Mouse (Mus musculus): ENCODE results near the gene Dennd1b. TPM values are rescaled to one million over a fixed set of nuclear protein-coding genes. Genes with fewer than 3 reads are reported as not detected.

Dennd1b gene
- polyA plus RNA-seq, 1 experiment from 2014 or later = 10.9 TPM

DNA sequence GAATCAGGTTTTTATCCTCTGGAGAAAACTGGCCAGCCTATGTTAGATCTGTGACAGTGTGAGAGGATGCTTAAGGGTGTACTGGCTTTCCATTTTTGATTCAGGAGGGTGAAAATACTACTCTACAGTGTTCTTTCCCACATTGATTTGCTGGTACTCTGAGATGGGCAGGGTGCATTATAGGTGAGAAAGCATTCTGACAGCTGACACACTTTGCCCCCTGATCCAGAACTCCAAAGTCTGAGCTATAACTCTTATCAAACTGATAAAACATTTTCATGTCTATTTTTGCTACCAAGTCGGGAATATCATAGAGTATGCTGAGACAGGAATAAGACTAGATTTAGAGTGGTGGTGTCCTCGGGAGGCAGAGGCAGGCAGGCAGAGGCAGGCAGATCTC, 2.3 kb downstream of the Dennd1b start:
- Histone ChIP-seq H3K36me3 (no peaks in the 10 kb centered on the region), H3K27me3 (no peaks in the 10 kb centered on the region), H3K9me3 (replicated peaks) (no peaks in the 10 kb centered on the region), H3K4me3 (no peak overlapping the region), H3K4me1 (peaks cover 5% of the 10 kb centered on the region; the same call in 1 of the 2 replicates), H3K9ac (no peak overlapping the region), H3K27ac (no peak overlapping the region), H3K4me2 (replicated peaks) (no peak overlapping the region)
- ATAC-seq (ENCODE audit: low FRiP score) = no peak
- 94% methylated on average over 2 of the region's 2 CpGs for WGBS

DNA sequence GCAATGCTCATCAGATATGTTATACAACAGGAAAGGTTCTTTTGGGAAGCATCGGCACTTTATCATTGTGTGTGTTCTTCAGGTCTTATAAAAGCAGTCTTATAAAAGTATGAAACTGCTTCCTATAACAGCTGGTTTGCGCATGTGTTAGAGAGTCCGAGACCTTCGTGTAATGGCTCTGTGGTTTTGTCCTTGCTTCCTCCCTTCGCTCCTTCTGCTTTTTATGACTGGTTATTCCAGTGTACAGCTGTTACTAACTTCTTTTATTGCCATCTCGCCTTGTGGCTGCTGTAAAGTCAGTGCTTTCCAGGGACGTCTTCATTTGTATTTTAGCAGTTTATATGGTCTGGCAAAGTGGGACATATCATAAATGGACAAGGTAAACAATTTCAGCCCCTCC, 4.2 kb downstream of the Dennd1b start:
- peaks cover 5% of the 10 kb centered on the region; the same call in 1 of the 2 replicates for H3K4me1 ChIP-seq
- 92% methylated on average over 7 of the region's 7 CpGs for WGBS
- H3K9ac ChIP-seq = no peak overlapping the region
- no peak for ATAC-seq (ENCODE audit: low FRiP score)
- H3K4me2 ChIP-seq (replicated peaks) = no peak overlapping the region
- H3K36me3 ChIP-seq = no peaks in the 10 kb centered on the region
- no peaks in the 10 kb centered on the region for H3K9me3 ChIP-seq (replicated peaks)
- H3K4me3 ChIP-seq = no peak overlapping the region
- no peak overlapping the region for H3K27ac ChIP-seq
- H3K27me3 ChIP-seq = no peaks in the 10 kb centered on the region

DNA sequence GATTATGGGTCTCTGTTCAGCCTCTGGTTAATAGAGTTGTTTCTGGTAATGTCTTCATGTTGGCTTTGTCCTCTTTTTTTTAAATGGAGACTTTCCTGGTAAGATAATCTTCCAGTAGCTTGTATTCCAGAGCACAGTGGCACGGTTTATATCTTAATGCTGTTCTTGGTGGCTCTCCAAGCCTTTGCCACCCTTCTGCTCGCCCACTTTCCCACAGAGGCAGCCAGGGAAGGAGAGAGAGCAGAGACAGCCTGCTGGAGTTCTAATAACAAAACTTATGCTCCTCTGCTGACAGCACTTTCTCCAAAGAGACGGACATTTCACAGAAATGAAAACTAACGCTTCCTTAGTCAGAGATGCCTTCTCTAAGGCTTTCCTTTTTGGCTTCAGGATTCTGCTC, 6.8 kb downstream of the Dennd1b start:
- no peak for ATAC-seq (ENCODE audit: low FRiP score)
- no peaks in the 10 kb centered on the region for H3K36me3 ChIP-seq
- no peak overlapping the region for H3K4me2 ChIP-seq (replicated peaks)
- no peak overlapping the region for H3K4me3 ChIP-seq
- no peaks in the 10 kb centered on the region for H3K9me3 ChIP-seq (replicated peaks)
- H3K9ac ChIP-seq = no peak overlapping the region
- no peaks in the 10 kb centered on the region for H3K4me1 ChIP-seq
- WGBS = 86% methylated on average over 4 of the region's 4 CpGs
- H3K27ac ChIP-seq = no peak overlapping the region
- no peaks in the 10 kb centered on the region for H3K27me3 ChIP-seq

DNA sequence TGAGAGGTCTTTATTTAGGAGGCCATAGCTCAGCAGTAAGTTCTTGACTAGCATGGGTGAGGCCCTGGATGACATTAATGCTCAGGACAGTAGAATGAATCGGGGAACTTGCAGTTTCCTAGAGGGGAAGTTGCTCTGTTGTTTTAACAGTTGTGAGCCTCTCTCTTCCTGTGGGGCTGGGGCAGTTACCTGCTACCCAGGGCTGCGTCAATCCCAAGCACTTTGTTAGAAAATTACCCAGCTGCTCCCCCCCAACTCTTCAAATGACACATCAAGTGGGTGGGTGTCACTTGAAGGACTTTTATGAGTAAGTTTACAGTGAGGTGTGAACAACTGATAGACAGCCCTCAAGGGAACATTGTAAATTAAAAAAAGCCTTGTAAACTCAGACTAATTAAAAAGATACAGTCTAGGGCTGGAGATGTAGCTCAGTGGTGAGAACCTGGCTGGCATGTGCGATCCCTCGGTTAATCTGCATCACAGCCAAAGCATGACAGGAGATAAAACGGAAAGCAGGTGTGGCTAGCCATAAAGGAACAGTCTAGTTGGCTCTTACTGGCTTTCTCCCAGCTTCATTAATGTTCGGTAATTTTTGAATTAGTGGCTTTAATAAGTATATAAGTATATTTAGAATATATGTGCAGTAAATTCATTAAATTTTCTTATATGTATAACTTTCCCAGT, 10.4 kb downstream of the Dennd1b start:
- Histone ChIP-seq H3K36me3 (no peaks in the 10 kb centered on the region), H3K4me1 (no peaks in the 10 kb centered on the region), H3K9me3 (replicated peaks) (no peaks in the 10 kb centered on the region), H3K27ac (no peak overlapping the region), H3K9ac (no peak overlapping the region), H3K27me3 (no peaks in the 10 kb centered on the region), H3K4me3 (no peak overlapping the region), H3K4me2 (replicated peaks) (no peak overlapping the region)
- 85% methylated on average over 6 of the region's 6 CpGs for WGBS
- no peak for ATAC-seq (ENCODE audit: low FRiP score)

DNA sequence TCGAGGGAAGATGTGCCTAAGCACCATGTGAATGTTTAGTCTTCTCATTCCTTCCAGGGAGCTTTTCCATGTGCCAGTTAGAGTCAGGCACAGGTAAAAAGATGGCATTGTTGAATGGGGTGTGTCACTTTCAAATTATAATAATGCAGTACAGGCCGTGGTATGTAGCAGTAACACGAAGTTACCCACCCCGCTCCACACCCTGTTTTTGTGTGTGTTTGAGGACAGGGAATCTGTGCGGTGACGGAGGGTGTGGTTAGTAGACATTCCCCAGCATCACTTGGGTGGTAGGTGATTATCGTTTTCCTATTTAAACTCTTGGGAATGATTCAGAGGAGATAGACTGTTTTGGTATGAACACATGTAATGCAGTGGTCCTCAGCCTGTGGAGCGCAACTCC, 11.6 kb downstream of the Dennd1b start:
- no peak overlapping the region for H3K9ac ChIP-seq
- H3K4me3 ChIP-seq = no peak overlapping the region
- no peak for ATAC-seq (ENCODE audit: low FRiP score)
- no peaks in the 10 kb centered on the region for H3K4me1 ChIP-seq
- no peaks in the 10 kb centered on the region for H3K36me3 ChIP-seq
- WGBS = 87% methylated on average over 8 of the region's 8 CpGs
- no peak overlapping the region for H3K4me2 ChIP-seq (replicated peaks)
- H3K27me3 ChIP-seq = no peaks in the 10 kb centered on the region
- no peak overlapping the region for H3K27ac ChIP-seq
- no peaks in the 10 kb centered on the region for H3K9me3 ChIP-seq (replicated peaks)

DNA sequence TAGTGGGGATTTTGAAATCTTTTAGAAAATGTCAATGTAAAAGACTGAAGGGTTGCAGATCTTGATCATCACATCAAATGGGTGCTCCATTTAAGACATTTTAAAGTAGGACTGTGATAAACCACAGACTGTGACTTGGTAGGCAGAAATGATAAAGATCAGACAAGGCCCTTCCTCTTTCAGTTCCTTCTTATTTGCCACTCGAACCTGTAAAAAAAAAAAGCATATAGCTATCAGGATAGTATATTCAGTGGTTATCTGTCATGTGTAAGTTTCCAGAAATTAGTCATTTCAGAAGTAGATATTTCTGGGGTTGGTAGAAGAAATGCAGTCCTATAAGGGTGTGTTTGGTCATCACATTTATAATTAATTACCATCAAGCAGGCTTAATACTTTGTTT, 12.7 kb downstream of the Dennd1b start:
- WGBS = 79% methylated on average over 1 of the region's 1 CpGs
- H3K4me3 ChIP-seq = no peak overlapping the region
- no peaks in the 10 kb centered on the region for H3K27me3 ChIP-seq
- H3K27ac ChIP-seq = no peak overlapping the region
- H3K36me3 ChIP-seq = no peaks in the 10 kb centered on the region
- no peak overlapping the region for H3K9ac ChIP-seq
- ATAC-seq (ENCODE audit: low FRiP score) = no peak
- H3K4me2 ChIP-seq (replicated peaks) = no peak overlapping the region
- H3K9me3 ChIP-seq (replicated peaks) = no peaks in the 10 kb centered on the region
- no peaks in the 10 kb centered on the region for H3K4me1 ChIP-seq

DNA sequence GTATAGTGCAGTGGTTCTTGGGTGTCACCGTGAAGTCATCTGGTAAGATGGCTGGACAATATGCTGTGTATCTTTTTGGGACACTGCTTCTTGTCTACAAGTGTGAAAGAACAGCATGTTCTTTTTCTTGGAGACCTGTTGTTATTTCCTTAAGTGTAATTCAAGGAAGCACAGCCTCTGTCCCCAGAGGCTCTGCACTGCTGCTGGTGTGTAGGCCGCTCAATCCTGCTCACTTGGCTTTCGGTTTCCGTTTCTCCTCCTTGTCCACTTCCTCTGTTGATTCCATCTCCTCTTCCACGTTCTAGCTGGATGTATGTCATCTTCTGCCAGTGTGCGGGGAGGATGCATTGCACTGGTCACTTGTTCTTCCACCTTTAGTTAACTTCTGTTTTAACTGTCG, 19.0 kb downstream of the Dennd1b start:
- H3K4me2 ChIP-seq (replicated peaks) = no peak overlapping the region
- H3K36me3 ChIP-seq = no peaks in the 10 kb centered on the region
- no peaks in the 10 kb centered on the region for H3K9me3 ChIP-seq (replicated peaks)
- 68% methylated on average over 7 of the region's 7 CpGs for WGBS
- no peak overlapping the region for H3K9ac ChIP-seq
- no peak for ATAC-seq (ENCODE audit: low FRiP score)
- H3K4me3 ChIP-seq = no peak overlapping the region
- H3K4me1 ChIP-seq = peaks cover 13% of the 10 kb centered on the region
- no peak overlapping the region for H3K27ac ChIP-seq
- H3K27me3 ChIP-seq = no peaks in the 10 kb centered on the region

DNA sequence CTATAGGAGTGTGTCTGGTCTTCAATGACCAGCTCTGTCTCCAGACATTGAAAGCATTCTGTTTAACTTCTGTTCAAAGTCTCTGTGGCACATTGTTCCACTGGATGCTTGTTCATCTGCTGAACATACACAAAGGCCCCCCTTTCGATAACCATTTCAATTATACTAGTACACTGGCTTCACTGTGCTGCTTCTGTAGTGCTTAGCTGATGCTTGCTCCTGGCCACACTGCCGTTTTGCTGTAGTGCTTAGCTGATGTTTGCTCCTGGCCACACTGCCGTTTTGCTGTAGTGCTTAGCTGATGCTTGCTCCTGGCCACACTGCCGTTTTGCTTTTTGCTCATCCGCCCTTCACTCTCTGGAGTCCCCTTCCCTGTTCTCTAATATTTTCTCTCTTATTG, 19.4 kb downstream of the Dennd1b start:
- Histone ChIP-seq H3K27ac (no peak overlapping the region), H3K4me3 (no peak overlapping the region), H3K36me3 (no peaks in the 10 kb centered on the region), H3K4me1 (peaks cover 13% of the 10 kb centered on the region), H3K4me2 (replicated peaks) (no peak overlapping the region), H3K9ac (no peak overlapping the region), H3K9me3 (replicated peaks) (no peaks in the 10 kb centered on the region), H3K27me3 (no peaks in the 10 kb centered on the region)
- no peak for ATAC-seq (ENCODE audit: low FRiP score)
- whole genome bisulfite sequencing = 59% methylated on average over 5 of the region's 5 CpGs

DNA sequence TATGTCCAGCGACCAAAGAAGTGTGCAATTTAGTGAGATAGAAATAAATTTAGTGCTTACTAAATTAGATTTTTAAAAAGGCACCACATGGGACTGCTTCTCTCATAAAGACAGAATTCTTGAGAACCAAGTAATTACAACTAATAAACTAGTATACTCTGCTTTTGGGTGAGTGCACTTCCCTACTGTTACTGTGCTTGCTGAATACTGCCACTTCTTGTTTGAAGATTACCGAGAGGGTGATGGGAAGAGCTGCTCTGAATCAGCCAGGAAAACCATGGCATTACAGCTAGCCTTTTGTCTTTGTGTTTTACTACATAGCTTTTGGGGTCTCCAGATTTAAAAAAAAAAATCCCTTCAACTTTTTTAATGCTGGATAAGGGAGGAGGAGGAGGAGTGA, 19.8 kb downstream of the Dennd1b start:
- H3K9ac ChIP-seq = no peak overlapping the region
- no peak overlapping the region for H3K4me2 ChIP-seq (replicated peaks)
- no peaks in the 10 kb centered on the region for H3K36me3 ChIP-seq
- no peak overlapping the region for H3K27ac ChIP-seq
- H3K4me1 ChIP-seq = peaks cover 13% of the 10 kb centered on the region
- no peak for ATAC-seq (ENCODE audit: low FRiP score)
- WGBS = 69% methylated on average over 2 of the region's 2 CpGs
- H3K9me3 ChIP-seq (replicated peaks) = no peaks in the 10 kb centered on the region
- no peaks in the 10 kb centered on the region for H3K27me3 ChIP-seq
- H3K4me3 ChIP-seq = no peak overlapping the region

DNA sequence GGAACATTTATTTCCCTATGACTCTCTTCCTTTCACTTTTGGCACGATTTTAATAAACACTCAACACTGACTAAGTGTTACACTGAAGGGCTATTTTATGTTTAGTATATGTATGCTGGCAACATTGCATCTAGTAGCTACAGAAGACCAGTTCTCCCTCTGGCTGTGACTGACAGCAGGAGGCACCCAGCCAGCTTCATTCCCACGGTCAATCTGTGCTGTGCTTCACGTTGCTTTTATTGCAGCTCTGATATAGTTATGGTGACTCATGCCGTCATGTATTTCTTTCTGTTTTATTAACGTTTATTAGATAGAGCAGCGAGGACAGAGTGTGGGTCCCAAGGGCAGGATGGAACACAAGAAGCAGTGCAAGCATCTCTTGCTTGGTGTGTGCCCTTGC, 20.2 kb downstream of the Dennd1b start:
- no peaks in the 10 kb centered on the region for H3K27me3 ChIP-seq
- no peak for ATAC-seq (ENCODE audit: low FRiP score)
- H3K27ac ChIP-seq = no peak overlapping the region
- no peaks in the 10 kb centered on the region for H3K9me3 ChIP-seq (replicated peaks)
- H3K4me2 ChIP-seq (replicated peaks) = no peak overlapping the region
- 58% methylated on average over 6 of the region's 6 CpGs for WGBS
- no peak overlapping the region for H3K9ac ChIP-seq
- H3K4me1 ChIP-seq = peaks cover 13% of the 10 kb centered on the region
- H3K36me3 ChIP-seq = no peaks in the 10 kb centered on the region
- H3K4me3 ChIP-seq = no peak overlapping the region

DNA sequence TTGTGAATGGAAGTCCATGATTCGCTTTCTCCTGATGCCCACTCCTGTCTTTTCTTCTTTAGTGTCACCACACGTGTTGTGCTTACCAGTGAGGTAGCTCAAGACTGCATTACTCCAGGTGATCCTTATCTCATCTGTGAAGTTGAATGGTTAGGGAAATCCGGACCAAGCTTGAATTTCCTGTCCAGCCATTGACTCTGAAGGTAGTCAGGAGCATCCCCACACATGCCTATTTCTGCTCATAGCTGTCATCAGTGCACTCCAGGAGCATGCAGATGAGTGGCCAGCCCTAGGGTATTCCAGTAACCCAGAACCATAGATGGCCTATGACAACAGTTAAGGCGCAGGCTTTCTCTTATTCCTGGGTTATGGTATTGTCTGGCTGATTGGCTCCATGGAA, 20.9 kb downstream of the Dennd1b start:
- no peak for ATAC-seq (ENCODE audit: low FRiP score)
- Histone ChIP-seq H3K36me3 (no peaks in the 10 kb centered on the region), H3K9ac (no peak overlapping the region), H3K27ac (no peak overlapping the region), H3K4me2 (replicated peaks) (no peak overlapping the region), H3K9me3 (replicated peaks) (no peaks in the 10 kb centered on the region), H3K27me3 (no peaks in the 10 kb centered on the region), H3K4me3 (no peak overlapping the region), H3K4me1 (peaks cover 13% of the 10 kb centered on the region)
- 86% methylated on average over 4 of the region's 4 CpGs for WGBS

DNA sequence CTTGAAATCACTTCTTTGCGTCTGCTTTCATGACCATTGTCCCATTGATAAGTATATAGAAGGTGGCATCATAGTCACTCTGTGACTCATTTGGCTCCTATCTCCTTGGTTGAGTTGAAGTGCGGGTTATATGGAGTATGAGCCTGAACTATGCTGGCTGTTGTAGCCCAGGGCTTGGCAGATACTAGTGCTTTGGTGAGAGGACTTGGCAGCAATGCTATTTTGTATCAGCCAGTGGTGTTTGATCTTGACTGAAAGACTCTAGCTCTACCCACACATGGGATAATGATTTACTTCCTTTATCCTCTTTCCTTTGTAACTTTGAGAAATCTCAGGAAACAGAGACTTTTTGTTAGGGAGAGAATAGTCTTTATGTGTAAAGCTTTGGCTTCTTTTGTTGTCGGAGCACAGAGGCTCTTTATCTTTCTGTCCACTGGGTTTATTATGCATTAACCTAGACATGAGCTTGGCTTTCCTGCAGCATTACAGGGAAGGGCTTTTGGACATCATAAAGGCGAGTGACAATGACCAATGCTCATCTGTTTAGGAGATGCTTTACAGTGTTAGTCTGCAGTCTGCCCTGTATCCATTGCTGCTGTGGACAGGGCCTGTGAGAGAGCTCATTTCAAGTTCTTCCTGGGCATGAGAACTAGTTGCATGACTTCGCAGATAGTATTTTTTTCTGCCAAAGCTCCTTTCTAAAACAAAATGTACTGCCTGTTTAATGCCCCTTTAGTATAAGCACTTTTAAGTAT, 29.3 kb downstream of the Dennd1b start:
- 0 out of 2 replicates have a peak, but pooled peaks have one; percentile 51 for ATAC-seq (ENCODE audit: low FRiP score)
- Histone ChIP-seq H3K27me3 (no peaks in the 10 kb centered on the region), H3K4me1 (peaks cover 2% of the 10 kb centered on the region; the same call in 1 of the 2 replicates), H3K9ac (no peak overlapping the region), H3K4me2 (replicated peaks) (no peak overlapping the region), H3K36me3 (no peaks in the 10 kb centered on the region), H3K9me3 (replicated peaks) (0 out of 2 replicates have a peak, but pooled peaks cover 2% of the 10 kb centered on the region), H3K4me3 (no peak overlapping the region), H3K27ac (no peak overlapping the region; the same call in 1 of the 2 replicates)
- 59% methylated on average over 5 of the region's 5 CpGs for WGBS

Measured in hindbrain, embryonic 12.5 days (tissue).